Mouse (Mus musculus): ENCODE measurements around the gene Kdm1a. TPM values are rescaled to one million over a fixed set of nuclear protein-coding genes. Genes with fewer than 3 reads are reported as not detected.

Gene Kdm1a
- polyA plus RNA-seq, 1 experiment from 2014 or later = 118 TPM

DNA sequence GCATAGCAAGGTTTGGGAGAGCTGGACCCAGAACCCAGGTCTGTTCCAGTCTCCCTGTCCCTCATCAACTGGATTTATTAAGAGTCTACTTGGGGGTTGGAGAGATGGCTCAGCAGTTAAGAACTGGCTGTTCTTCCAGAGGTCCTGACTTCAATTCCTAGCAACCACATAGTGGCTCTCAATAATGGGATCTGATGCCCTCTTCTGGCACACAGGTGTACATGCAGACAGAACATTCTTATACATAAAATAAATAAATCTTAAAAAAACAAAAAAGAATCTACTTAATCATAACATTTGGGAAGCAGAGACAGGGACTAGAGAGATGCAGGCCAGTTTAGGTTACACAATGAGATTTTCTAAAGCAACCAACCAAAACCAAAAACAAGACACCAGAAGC lies 33.5 kb upstream of the Kdm1a start:
- H3K4me3 ChIP-seq = no peak overlapping the region
- ATAC-seq (ENCODE audit: low FRiP score) = no peak
- peaks cover 36% of the 10 kb centered on the region for H3K27me3 ChIP-seq
- H3K4me2 ChIP-seq (replicated peaks) = no peak overlapping the region
- no peaks in the 10 kb centered on the region for H3K9me3 ChIP-seq (replicated peaks)
- H3K4me1 ChIP-seq = peaks cover 24% of the 10 kb centered on the region
- no peak overlapping the region for H3K9ac ChIP-seq
- H3K27ac ChIP-seq = no peak overlapping the region
- H3K36me3 ChIP-seq = no peaks in the 10 kb centered on the region

DNA sequence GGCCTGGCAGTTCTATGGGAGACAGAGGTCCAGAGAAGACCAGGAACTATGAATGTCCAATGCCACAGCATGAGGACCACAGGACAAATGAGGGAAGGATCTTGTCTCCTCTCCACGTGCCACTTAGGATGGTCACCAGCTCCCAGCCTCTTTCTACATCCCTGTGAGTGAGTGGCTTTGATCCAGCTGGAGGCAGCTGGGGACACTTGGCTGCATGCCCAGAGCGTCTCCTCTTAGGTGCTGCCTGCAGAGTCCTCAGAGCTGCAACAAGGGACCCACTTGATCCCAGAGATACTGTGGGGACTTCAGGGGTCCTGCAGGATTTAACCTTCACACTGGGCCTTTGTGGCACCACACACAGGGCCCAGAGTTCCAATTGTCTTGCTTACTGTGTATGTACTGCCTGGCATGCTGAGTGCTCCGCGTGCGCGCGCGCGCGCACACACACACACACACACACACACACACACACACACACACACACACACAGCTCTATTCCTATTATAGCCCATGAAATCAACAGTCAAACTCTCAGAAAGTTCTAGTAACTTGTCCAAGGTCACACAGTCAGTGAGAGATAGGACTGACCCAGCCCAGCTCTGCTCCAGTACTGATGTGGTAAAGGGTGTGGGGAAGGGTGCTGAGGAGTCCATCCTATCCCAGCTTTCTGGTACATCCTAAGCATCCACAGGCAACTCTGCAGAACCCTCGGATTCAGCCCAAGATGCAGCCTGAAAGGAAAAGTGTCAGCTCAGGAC lies 28.9 kb upstream of the Kdm1a start:
- 83% methylated on average over 10 of the region's 11 CpGs for WGBS
- H3K27ac ChIP-seq = no peak overlapping the region
- no peak for ATAC-seq (ENCODE audit: low FRiP score)
- H3K4me3 ChIP-seq = no peak overlapping the region
- no peaks in the 10 kb centered on the region for H3K9me3 ChIP-seq (replicated peaks)
- H3K36me3 ChIP-seq = no peaks in the 10 kb centered on the region
- peaks cover 9% of the 10 kb centered on the region for H3K27me3 ChIP-seq
- H3K4me2 ChIP-seq (replicated peaks) = no peak overlapping the region
- 0 out of 2 replicates have a peak, but pooled peaks cover 4% of the 10 kb centered on the region for H3K4me1 ChIP-seq
- H3K9ac ChIP-seq = no peak overlapping the region

DNA sequence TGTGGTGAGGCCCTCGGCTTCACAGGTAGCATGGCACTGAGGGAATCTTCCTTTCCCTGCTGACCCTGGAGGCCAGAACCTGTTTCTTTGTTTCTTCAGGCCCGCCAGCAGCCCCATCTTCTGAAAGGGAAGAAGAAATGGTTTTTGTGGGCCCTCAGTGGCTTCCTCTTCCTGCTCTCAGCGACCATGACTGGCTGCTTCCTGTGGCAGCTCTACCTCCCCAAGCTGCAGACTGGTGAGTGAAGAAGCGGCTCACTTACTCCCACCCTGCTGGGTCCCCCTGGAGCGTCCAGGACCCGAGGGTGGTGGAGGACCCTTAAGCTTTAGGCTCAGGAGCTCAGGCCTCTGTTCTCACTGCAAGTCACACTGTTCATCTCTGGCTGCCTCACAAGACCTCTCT lies 24.1 kb upstream of the Kdm1a start:
- Histone ChIP-seq H3K4me2 (replicated peaks) (no peak overlapping the region), H3K27me3 (no peaks in the 10 kb centered on the region), H3K36me3 (no peaks in the 10 kb centered on the region), H3K27ac (no peak overlapping the region), H3K9me3 (replicated peaks) (no peaks in the 10 kb centered on the region), H3K4me3 (no peak overlapping the region), H3K9ac (no peak overlapping the region), H3K4me1 (0 out of 2 replicates have a peak, but pooled peaks cover 4% of the 10 kb centered on the region)
- WGBS = 61% methylated on average over 6 of the region's 6 CpGs
- ATAC-seq (ENCODE audit: low FRiP score) = no peak

DNA sequence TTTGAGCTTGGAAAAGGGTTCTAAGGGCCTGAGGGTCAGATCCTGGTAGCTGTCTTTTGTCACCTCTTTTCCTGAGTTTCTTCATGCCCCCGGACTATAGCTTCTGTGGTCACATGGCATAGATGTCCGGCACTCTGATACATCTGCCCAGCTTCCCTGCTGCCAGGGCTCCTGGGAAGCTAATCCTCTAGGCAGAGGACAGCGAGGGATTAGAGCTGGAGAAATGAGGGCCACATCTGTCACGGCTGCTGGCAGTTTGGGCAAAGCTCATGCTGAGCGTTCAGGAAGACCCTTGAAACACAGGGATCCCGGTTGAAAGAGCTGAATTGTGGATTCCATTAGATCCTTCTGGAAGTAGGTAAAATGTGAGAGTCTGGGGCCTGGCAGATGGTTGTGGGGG lies 19.9 kb upstream of the Kdm1a start, which contains the start of gene Lactbl1:
Lactbl1 (plus strand) TSS at position 234 of the 400 bp plus-strand sequence.
- WGBS = 37% methylated on average over 6 of the region's 6 CpGs
- ATAC-seq (ENCODE audit: low FRiP score) = no peak
- Histone ChIP-seq H3K4me2 (replicated peaks) (no peak within 1 kb of the TSS), H3K9me3 (replicated peaks) (no peaks in the 10 kb centered on the region), H3K36me3 (no peaks in the 10 kb centered on the region), H3K27ac (no peak within 1 kb of the TSS), H3K4me1 (no peaks in the 10 kb centered on the region; the same call in 1 of the 2 replicates), H3K9ac (no peak within 1 kb of the TSS), H3K4me3 (no peak within 1 kb of the TSS), H3K27me3 (no peaks in the 10 kb centered on the region)

DNA sequence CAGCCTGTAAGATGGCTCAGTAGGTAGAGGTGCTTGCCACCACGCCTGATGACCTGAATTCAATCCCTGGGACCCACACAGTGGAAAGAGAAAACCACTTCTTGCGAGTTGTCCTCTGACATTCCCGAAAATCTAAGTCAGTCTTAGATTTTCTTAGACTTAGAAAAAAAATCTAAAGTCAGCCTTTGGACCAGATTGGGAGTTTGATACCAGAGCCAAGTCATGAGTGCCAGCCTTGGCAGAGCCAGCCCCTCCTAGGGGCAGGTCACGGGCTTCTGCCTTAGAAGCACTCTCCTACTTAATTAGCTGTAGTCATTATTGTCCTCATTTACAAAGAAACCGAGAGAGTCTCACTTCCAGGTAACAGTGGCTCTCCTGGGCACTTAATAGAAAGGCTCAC lies 19.4 kb upstream of the Kdm1a start:
- no peak for ATAC-seq (ENCODE audit: low FRiP score)
- no peak overlapping the region for H3K4me3 ChIP-seq
- no peak overlapping the region for H3K27ac ChIP-seq
- 58% methylated on average over 5 of the region's 5 CpGs for WGBS
- H3K9me3 ChIP-seq (replicated peaks) = no peaks in the 10 kb centered on the region
- no peaks in the 10 kb centered on the region for H3K36me3 ChIP-seq
- no peaks in the 10 kb centered on the region for H3K27me3 ChIP-seq
- no peaks in the 10 kb centered on the region; the same call in 1 of the 2 replicates for H3K4me1 ChIP-seq
- no peak overlapping the region for H3K4me2 ChIP-seq (replicated peaks)
- H3K9ac ChIP-seq = no peak overlapping the region

DNA sequence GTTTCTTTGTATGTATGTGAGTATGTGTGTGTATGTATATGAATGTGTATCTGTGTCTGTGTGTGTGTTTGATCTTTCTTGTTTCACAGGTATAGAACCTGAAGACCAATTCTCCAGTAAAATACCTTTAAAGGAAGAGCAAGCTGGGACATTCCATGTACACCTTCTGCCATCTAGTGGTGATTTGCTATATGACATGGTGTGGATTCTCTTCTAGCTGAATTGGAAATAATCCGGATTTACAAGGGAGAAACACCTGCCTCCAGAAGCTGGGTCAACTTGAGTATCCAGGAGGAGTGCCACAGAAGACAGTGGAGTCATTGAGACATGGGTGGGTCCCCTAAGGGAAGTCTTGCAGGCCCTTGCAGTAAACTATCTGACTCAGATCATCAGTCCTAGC lies 18.8 kb upstream of the Kdm1a start:
- no peak overlapping the region for H3K4me3 ChIP-seq
- no peak overlapping the region for H3K4me2 ChIP-seq (replicated peaks)
- H3K9me3 ChIP-seq (replicated peaks) = no peaks in the 10 kb centered on the region
- no peaks in the 10 kb centered on the region; the same call in 1 of the 2 replicates for H3K4me1 ChIP-seq
- 0% methylated on average over 1 of the region's 1 CpGs for WGBS
- no peak overlapping the region for H3K9ac ChIP-seq
- no peak for ATAC-seq (ENCODE audit: low FRiP score)
- H3K27ac ChIP-seq = no peak overlapping the region
- no peaks in the 10 kb centered on the region for H3K36me3 ChIP-seq
- no peaks in the 10 kb centered on the region for H3K27me3 ChIP-seq

DNA sequence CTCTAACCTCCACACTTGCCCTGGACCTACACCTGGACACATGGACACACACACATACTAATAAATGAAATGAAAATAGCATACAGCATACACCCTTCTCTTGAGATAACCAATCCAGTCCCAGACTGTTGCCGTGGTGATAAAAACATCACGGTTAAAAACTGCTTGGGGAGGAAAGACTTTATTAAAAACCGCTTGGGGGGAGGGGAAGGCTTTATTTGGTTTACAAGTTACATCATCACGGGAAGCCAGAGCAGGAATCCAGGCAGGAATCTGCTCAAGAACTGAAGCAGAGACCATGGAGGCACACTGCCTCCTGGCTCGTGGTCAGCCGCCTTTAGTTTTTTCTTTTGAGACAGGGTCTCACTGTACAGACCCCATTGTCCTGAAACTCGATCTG lies 11.1 kb upstream of the Kdm1a start:
- Histone ChIP-seq H3K9ac (no peak overlapping the region), H3K27me3 (no peaks in the 10 kb centered on the region), H3K4me1 (no peaks in the 10 kb centered on the region; the same call in 1 of the 2 replicates), H3K27ac (no peak overlapping the region), H3K4me3 (no peak overlapping the region), H3K4me2 (replicated peaks) (no peak overlapping the region), H3K36me3 (no peaks in the 10 kb centered on the region), H3K9me3 (replicated peaks) (no peaks in the 10 kb centered on the region)
- WGBS = 70% methylated on average over 7 of the region's 7 CpGs
- ATAC-seq (ENCODE audit: low FRiP score) = no peak

DNA sequence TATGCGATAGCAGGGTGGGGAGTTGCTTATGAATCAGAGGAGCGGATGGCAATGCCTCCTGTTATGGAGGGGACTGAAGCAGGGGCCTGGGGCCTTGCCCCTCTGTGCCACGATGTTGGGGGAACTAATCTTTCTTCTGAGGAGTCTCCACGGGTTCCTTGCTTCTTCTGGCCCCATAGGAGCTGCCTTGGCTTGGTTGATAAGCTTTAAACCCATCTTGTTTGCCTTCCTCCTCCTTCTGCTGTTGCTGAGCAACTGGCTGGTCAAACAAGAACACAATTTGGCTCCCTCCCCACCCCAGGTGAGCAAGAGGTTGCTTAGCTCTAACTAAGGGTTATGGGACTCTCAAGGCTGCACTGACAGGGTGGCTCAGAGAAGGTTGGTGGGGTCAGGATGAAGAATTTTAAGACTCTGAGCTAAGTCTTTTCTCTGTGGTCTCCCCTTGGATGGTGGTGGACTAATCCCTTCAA lies 7.9 kb upstream of the Kdm1a start, which contains the start of gene Tex46:
Tex46 (plus strand) TSS at position 51 of the 470 bp plus-strand sequence.
- 67% methylated on average over 4 of the region's 4 CpGs for WGBS
- H3K4me1 ChIP-seq = no peaks in the 10 kb centered on the region
- H3K36me3 ChIP-seq = no peaks in the 10 kb centered on the region
- H3K4me3 ChIP-seq = no peak within 1 kb of the TSS
- H3K9ac ChIP-seq = no peak within 1 kb of the TSS
- ATAC-seq (ENCODE audit: low FRiP score) = no peak
- no peak within 1 kb of the TSS for H3K27ac ChIP-seq
- H3K4me2 ChIP-seq (replicated peaks) = no peak within 1 kb of the TSS
- H3K9me3 ChIP-seq (replicated peaks) = no peaks in the 10 kb centered on the region
- no peaks in the 10 kb centered on the region for H3K27me3 ChIP-seq

DNA sequence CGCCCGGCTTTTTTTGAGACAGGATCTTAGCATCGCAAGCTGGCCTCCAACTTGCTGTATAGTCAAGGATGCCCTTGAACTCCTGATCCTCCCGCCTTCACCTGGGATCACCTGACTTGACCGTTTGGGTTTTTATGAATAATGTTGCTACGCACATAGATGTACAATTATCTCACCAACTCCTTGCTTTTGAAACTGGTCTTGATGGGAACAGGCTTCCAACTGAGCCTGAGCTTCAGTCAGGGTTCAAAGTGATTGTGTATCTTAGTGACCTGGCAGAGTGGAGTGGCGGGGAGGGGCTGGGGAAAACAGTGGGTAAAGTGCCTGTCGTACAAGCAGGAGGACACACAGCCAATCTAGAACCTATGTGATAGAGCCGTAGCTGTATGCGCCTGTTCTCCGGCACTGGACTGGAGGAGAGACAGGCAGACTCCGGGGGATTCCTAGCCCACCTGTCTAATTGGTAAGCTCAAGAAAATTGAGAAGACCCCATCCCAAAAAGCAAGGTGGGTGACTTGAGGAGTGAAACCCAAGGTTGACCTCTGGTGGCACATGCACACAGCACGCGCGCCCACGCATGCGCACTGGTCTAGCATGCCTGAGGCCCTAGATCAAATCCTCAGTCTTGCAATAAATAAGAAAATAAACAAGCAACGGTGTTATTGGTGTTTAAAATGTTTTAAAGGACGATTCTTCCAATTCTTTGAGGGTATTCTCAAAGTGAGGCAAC lies 3.4 kb upstream of the Kdm1a start:
- no peaks in the 10 kb centered on the region for H3K9me3 ChIP-seq (replicated peaks)
- no peaks in the 10 kb centered on the region for H3K27me3 ChIP-seq
- 91% methylated on average over 19 of the region's 19 CpGs for WGBS
- H3K36me3 ChIP-seq = no peaks in the 10 kb centered on the region
- no peak overlapping the region for H3K9ac ChIP-seq
- H3K4me2 ChIP-seq (replicated peaks) = no peak overlapping the region
- no peak overlapping the region for H3K27ac ChIP-seq
- no peak overlapping the region for H3K4me3 ChIP-seq
- H3K4me1 ChIP-seq = peaks cover 3% of the 10 kb centered on the region
- ATAC-seq (ENCODE audit: low FRiP score) = no peak

DNA sequence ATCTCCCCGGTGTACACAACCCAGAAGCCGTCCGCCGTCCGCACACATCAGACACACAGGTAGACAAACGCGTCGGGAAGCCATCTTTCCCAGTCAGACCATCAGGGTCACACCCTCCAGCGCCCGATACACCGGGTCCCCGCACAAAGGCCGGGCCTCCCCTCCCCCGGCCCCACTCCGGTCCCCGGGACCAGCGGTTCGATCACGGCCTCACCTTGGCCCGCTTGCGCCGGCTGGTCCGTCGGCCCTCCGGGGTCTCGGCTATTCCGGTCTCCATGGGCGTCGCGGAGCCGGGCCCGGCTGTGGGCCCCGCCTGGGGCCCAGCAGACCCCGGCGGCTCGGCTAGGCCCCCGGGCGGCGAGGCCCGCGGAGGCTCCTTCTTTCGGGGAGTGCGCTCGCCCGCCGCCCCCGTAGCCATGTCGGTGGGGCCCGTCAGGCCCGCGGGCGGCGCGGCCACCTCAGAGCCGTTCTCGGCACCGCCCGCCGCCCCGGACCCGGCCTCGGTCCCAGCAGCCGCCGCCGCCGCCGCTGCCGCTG lies 437 bp downstream of the Kdm1a start:
- H3K9ac ChIP-seq = peak overlapping the region; percentile 100
- H3K4me3 ChIP-seq = peak overlapping the region; percentile 92
- peak; percentile 72 for ATAC-seq (ENCODE audit: low FRiP score)
- no peaks in the 10 kb centered on the region for H3K27me3 ChIP-seq
- 1% methylated on average over 59 of the region's 68 CpGs for WGBS
- H3K27ac ChIP-seq = peak overlapping the region; percentile 98
- peak overlapping the region; percentile 67 for H3K4me2 ChIP-seq (replicated peaks)
- no peaks in the 10 kb centered on the region for H3K36me3 ChIP-seq
- peaks cover 18% of the 10 kb centered on the region for H3K4me1 ChIP-seq
- no peaks in the 10 kb centered on the region for H3K9me3 ChIP-seq (replicated peaks)

DNA sequence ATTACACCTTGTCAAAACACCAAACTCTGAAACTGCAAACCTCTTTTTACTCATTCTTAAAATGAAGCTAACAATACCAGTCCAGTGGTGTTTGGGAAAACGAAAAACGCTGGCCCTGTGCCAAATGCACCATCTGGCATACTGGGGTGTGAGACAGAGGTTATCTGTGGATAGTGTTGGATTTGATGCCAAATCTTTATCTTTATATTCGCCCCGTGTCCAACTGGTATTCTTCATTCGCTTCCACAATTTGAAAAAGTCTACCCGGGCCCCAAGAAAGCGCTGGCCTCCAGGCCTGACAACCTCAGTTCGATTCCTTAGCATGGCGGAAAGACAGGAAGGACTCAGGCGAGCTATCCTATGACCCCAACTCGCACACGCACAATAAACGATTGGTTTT lies 1.0 kb downstream of the Kdm1a start:
- H3K4me1 ChIP-seq = peaks cover 18% of the 10 kb centered on the region
- H3K4me2 ChIP-seq (replicated peaks) = peak overlapping the region; percentile 67
- H3K27me3 ChIP-seq = no peaks in the 10 kb centered on the region
- H3K27ac ChIP-seq = peak overlapping the region; percentile 98
- ATAC-seq (ENCODE audit: low FRiP score) = no peak
- WGBS = 3% methylated on average over 13 of the region's 13 CpGs
- H3K4me3 ChIP-seq = peak overlapping the region; percentile 92
- H3K9ac ChIP-seq = peak overlapping the region; percentile 100
- no peaks in the 10 kb centered on the region for H3K36me3 ChIP-seq
- no peaks in the 10 kb centered on the region for H3K9me3 ChIP-seq (replicated peaks)

DNA sequence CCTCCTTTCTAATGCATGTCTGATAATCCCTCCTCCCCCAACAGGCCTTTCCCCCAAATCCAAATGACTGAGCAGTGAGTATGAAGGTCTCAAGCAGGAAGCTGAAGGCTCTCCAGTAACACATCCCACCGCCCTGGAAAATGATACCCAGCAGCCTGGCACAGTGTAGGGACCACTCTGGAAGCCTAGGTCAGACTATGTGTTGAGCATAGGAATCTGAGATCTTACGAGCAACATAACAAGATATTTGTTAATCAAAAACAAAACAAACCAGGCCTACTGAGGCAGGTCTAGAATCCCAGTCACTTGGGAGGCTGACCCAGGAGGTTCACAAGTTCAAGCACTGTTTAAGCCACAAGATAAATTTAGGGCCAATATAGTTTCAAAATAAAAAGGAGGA lies 2.0 kb downstream of the Kdm1a start:
- H3K36me3 ChIP-seq = no peaks in the 10 kb centered on the region
- peaks cover 18% of the 10 kb centered on the region for H3K4me1 ChIP-seq
- no peaks in the 10 kb centered on the region for H3K27me3 ChIP-seq
- no peak for ATAC-seq (ENCODE audit: low FRiP score)
- no peak overlapping the region for H3K27ac ChIP-seq
- H3K9ac ChIP-seq = peak overlapping the region; percentile 100; the same call in 1 of the 2 replicates
- peak overlapping the region; percentile 67 for H3K4me2 ChIP-seq (replicated peaks)
- H3K9me3 ChIP-seq (replicated peaks) = no peaks in the 10 kb centered on the region
- H3K4me3 ChIP-seq = peak overlapping the region; percentile 92
- 86% methylated on average over 2 of the region's 2 CpGs for WGBS
